In the genomic region with DNA sequence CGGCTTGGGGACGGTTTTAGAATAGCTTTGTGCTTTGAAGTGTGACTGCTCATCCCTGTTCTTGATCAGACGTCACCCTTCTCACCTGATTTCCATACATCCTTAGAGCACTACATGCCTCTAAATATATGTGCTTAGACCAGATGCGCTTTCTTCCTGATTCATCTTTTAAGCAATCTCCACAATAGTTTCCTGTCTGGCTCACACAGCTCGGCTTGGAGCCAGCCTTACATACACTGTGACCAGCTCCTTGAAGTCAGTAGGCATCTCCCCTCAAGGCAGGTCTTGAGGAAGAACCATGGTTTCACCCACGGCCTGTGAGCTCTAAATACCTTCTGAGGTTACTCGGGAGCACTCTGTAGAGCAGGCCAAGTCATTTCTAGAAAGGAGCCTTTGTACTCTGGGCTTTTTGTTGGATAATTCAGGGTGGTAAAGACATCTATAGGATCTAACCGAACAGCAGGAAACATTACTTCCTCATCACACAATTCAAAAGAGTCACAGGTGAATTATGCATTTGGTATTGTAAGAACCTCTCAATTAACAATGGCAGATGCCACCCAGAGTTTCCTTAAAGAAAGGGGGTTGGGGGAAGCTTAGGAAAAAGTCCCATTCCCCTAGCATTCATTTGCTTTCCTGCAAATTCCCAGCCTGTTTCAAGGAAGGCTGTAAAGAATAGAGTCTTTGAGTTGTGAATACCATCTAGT, we compare ENCODE assay signal across 12 mouse cellular contexts.
DNase-seq lines count a peak whose midpoint lies in the region; ATAC-seq and TF ChIP-seq lines count a peak whose summit lies in the region.
"Had no signal": no experiment of that assay in that cellular context is flagged by ENCODE, and none has a peak within 500 bp of the region (broad histone marks: within the 10 kb centered on the region; RNA-seq: fewer than 3 reads in every experiment).

No protein-coding gene starts in this region.

- no peak for ATAC-seq in heart, postnatal 0 days (ENCODE audit: insufficient read depth, low read depth)
- no peak for ATAC-seq in midbrain, embryonic 15.5 days (replicated peaks)
- ATAC-seq in forebrain, embryonic 15.5 days (replicated peaks): no peak
- ATAC-seq in neural tube, embryonic 13.5 days (ENCODE audit: low read depth): peak; percentile 40; the same call in 1 of the 2 replicates
- ATAC-seq: CD4-positive, CD25-positive, alpha-beta regulatory T cell, adult 4 months; liver, embryonic 12.5 days had no signal

- no peak for DNase-seq in heart, postnatal 0 days (ENCODE audit: low spot score)
- no peak for DNase-seq in heart, adult 8-10 months (ENCODE audit: low spot score)
- DNase-seq in midbrain, embryonic 10.5 days (ENCODE audit: low spot score): no peak
- DNase-seq in ovary, postnatal 10 days (ENCODE audit: low spot score): no peak
- no peak for DNase-seq in layer of hippocampus, postnatal 14 days (ENCODE audit: low spot score in 2 of 2)

- no peak overlapping the region for H3K4me2 ChIP-seq in heart, postnatal 0 days (ENCODE audit: low read depth, low read length)
- H3K4me2 ChIP-seq in midbrain, embryonic 15.5 days: no peak overlapping the region
- H3K4me2 ChIP-seq in forebrain, embryonic 15.5 days (replicated peaks): no peak overlapping the region
- no peak overlapping the region for H3K4me2 ChIP-seq in neural tube, embryonic 13.5 days
- H3K4me2 ChIP-seq: liver, embryonic 12.5 days had no signal

- TF ChIP-seq EP300 in heart, postnatal 0 days (IDR thresholded peaks at IDR 0.05; ENCODE audit: low read depth): no peak

- H3K27me3 ChIP-seq in heart, postnatal 0 days (ENCODE audit: control insufficient read depth, insufficient read depth, low read length): no peaks in the 10 kb centered on the region
- H3K27me3 ChIP-seq in midbrain, embryonic 10.5 days (ENCODE audit: low read depth, poor library complexity, severe bottlenecking): no peaks in the 10 kb centered on the region
- no peaks in the 10 kb centered on the region for H3K27me3 ChIP-seq in midbrain, embryonic 15.5 days (replicated peaks)
- H3K27me3 ChIP-seq in forebrain, embryonic 15.5 days: no peaks in the 10 kb centered on the region
- H3K27me3 ChIP-seq in neural tube, embryonic 13.5 days: no peaks in the 10 kb centered on the region
- H3K27me3 ChIP-seq: liver, embryonic 12.5 days had no signal

- no peaks in the 10 kb centered on the region for H3K4me1 ChIP-seq in heart, postnatal 0 days (ENCODE audit: control insufficient read depth, insufficient read depth)
- H3K4me1 ChIP-seq in midbrain, embryonic 10.5 days: peaks cover 34% of the 10 kb centered on the region
- H3K4me1 ChIP-seq in midbrain, embryonic 15.5 days: peaks cover 23% of the 10 kb centered on the region
- peaks cover 15% of the 10 kb centered on the region for H3K4me1 ChIP-seq in forebrain, embryonic 15.5 days
- peaks cover 36% of the 10 kb centered on the region for H3K4me1 ChIP-seq in neural tube, embryonic 13.5 days (replicated peaks)
- H3K4me1 ChIP-seq: heart, embryonic 10.5 days; liver, embryonic 12.5 days had no signal

- 0 out of 2 replicates have a peak overlapping the region, but pooled peaks have one; percentile 1 for H3K27ac ChIP-seq in heart, postnatal 0 days (ENCODE audit: low read depth)
- 0 out of 2 replicates have a peak overlapping the region, but pooled peaks have one; percentile 9 for H3K27ac ChIP-seq in midbrain, embryonic 10.5 days (replicated peaks)
- no peak overlapping the region for H3K27ac ChIP-seq in midbrain, embryonic 15.5 days
- peak overlapping the region; percentile 12; the same call in 1 of the 2 replicates for H3K27ac ChIP-seq in forebrain, embryonic 15.5 days (replicated peaks)
- peak overlapping the region; percentile 46; the same call in 1 of the 2 replicates for H3K27ac ChIP-seq in neural tube, embryonic 13.5 days (replicated peaks)
- H3K27ac ChIP-seq: heart, embryonic 10.5 days; layer of hippocampus, adult 2 months; liver, embryonic 12.5 days had no signal

- no peaks in the 10 kb centered on the region for H3K9me3 ChIP-seq in heart, postnatal 0 days (replicated peaks; ENCODE audit: control insufficient read depth, low read length)
- no peaks in the 10 kb centered on the region for H3K9me3 ChIP-seq in midbrain, embryonic 10.5 days (replicated peaks)
- no peaks in the 10 kb centered on the region for H3K9me3 ChIP-seq in midbrain, embryonic 15.5 days
- no peaks in the 10 kb centered on the region for H3K9me3 ChIP-seq in forebrain, embryonic 15.5 days
- no peaks in the 10 kb centered on the region for H3K9me3 ChIP-seq in neural tube, embryonic 13.5 days
- H3K9me3 ChIP-seq: heart, embryonic 10.5 days; liver, embryonic 12.5 days had no signal

- no peak overlapping the region for H3K9ac ChIP-seq in heart, postnatal 0 days (replicated peaks; ENCODE audit: low read depth, low read length)
- no peak overlapping the region for H3K9ac ChIP-seq in midbrain, embryonic 15.5 days
- no peak overlapping the region for H3K9ac ChIP-seq in forebrain, embryonic 15.5 days (replicated peaks)
- no peak overlapping the region for H3K9ac ChIP-seq in neural tube, embryonic 13.5 days
- H3K9ac ChIP-seq: liver, embryonic 12.5 days had no signal

- 69% methylated on average over 8 of the region's 8 CpGs for WGBS in heart, postnatal 0 days
- WGBS in midbrain, embryonic 10.5 days: 67% methylated on average over 8 of the region's 8 CpGs
- 46% methylated on average over 8 of the region's 8 CpGs for WGBS in midbrain, embryonic 15.5 days
- 54% methylated on average over 8 of the region's 8 CpGs for WGBS in forebrain, embryonic 15.5 days
- 38% methylated on average over 8 of the region's 8 CpGs for WGBS in neural tube, embryonic 13.5 days

- no peaks in the 10 kb centered on the region for H3K36me3 ChIP-seq in heart, postnatal 0 days (replicated peaks; ENCODE audit: control insufficient read depth, insufficient read depth, low read length)
- peaks cover 100% of the 10 kb centered on the region for H3K36me3 ChIP-seq in midbrain, embryonic 10.5 days
- no peaks in the 10 kb centered on the region for H3K36me3 ChIP-seq in midbrain, embryonic 15.5 days (replicated peaks)
- peaks cover 30% of the 10 kb centered on the region for H3K36me3 ChIP-seq in forebrain, embryonic 15.5 days
- H3K36me3 ChIP-seq in neural tube, embryonic 13.5 days: peaks cover 46% of the 10 kb centered on the region
- H3K36me3 ChIP-seq: liver, embryonic 12.5 days had no signal

- TF ChIP-seq CTCF in heart, postnatal 0 days (IDR thresholded peaks at IDR 0.05; ENCODE audit: low read depth): no peak

- no peak overlapping the region for H3K4me3 ChIP-seq in heart, postnatal 0 days (ENCODE audit: low read depth, low read length)
- no peak overlapping the region for H3K4me3 ChIP-seq in midbrain, embryonic 10.5 days
- H3K4me3 ChIP-seq in midbrain, embryonic 15.5 days: no peak overlapping the region
- H3K4me3 ChIP-seq in forebrain, embryonic 15.5 days: no peak overlapping the region
- no peak overlapping the region for H3K4me3 ChIP-seq in neural tube, embryonic 13.5 days
- H3K4me3 ChIP-seq: heart, embryonic 10.5 days; layer of hippocampus, adult 2 months; liver, embryonic 12.5 days had no signal
